Mouse (Mus musculus): Measurements from ENCODE around the gene Fam76b.
"Not testable (repeated sequence)": the region's sequence is repeated elsewhere in the genome, so short reads cannot be mapped to it uniquely, and the experiment has no call there.

Gene Fam76b

DNA sequence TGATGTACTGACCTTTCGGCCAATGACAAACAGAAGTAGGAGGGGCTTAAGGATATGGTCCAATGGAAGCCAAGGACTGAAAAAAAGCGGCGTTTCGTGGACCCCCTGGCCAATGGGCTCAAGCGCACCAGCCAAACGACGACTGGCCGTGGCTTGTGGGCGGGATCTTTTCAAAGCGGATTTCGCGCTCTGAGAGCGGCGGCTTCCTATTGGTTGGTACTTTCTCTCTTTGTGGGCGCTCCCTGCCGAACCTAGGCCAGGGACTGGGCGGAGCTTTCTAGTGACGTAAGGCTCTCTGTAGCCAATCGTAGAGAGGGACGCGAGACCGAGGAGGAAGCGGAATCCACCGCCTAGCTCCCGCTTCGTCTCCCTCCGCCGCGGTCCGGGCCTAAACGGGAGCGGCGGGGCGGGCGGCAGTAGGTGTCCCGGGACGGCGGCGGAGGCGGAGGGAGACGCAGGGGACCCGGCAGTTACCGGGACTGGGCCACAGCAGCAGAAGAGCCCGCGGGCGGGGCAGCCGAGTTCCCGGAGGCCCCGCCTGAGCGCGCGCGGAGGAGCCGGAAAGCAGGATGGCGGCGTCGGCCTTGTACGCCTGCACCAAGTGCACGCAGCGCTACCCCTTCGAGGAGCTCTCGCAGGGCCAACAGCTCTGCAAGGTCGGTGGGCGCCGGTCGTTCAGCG is at the start of gene Fam76b:
Fam76b (plus strand) TSS at position 311 of the 681 bp plus-strand sequence.
- DNase-seq (ENCODE audit: extremely low read depth, low read depth), result peak; percentile 100

DNA sequence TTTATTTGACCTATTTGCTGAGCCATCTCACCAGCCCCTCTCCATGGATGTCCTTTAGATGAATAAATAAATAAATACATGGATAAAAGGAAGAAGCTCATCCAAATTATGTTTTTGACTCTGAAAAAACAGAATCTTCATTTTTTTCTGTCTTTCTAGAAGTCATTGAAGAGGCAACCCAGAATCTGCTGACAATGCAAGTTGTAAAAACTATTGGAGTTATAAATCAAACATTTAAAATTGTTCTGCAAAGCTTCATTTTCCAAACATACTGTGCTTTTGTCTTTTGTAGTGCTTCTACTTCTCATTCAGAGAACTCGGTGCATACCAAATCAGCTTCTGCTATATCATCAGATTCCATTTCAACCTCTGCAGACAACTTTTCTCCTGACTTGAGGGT is 45.5 kb upstream of the Fam76b start:
- DNase-seq (ENCODE audit: extremely low read depth, low read depth), result no peak

DNA sequence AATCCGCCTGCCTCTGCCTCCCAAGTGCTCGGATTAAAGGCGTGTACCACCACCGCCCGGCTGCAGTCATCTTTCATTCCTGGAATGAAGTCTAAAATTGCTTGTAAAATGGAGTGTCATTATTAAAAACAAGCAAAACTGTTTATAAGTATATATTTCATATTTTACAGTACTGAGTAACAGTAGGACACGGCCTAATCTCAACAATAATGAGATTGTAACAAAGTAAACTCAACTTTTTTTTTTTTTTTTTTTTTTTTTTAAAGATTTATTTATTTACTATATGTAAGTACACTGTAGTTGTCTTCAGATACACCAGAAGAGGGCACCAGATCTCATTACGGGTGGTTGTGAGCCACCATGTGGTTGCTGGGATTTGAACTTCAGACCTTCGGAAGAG is 36.7 kb upstream of the Fam76b start:
- DNase-seq (ENCODE audit: extremely low read depth, low read depth), result not testable (repeated sequence)

DNA sequence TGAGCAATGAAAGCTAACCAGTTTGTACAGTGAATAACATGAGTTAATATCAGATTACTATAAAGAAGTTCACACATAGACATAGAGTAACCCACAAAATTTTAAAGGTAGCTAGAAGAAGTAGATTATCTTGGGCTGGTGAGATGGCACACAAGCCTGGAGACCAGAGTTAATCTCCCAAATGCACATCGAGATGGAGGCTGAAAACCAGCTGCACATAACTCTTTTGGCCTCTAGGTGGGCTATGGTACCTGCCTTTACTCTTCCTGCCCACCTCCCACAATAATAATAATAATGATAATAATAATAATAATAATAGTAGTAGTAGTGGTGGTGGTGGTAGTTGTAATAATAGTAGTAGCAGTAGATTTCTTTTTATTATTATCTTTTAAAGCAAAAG is 33.2 kb upstream of the Fam76b start:
- DNase-seq (ENCODE audit: extremely low read depth, low read depth), result no peak

DNA sequence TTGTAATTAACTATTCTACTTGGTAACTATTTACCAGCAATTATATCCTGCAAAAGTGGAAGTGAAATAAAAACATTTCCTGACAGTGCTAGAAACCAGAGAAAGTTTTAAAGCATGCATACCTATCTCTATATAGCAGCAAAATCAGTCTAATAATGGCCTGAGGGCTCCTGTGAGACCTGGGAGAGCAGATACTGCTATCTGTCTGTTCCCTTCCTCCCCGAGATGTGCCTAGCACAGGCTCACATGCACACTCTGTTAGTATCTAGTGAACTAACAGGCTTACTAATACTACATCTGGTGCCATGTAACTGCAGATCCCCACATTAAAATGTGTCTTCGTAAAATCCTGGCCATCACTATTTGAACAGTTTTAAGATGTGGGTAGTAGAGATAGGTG is 32.8 kb upstream of the Fam76b start:
- no peak for DNase-seq (ENCODE audit: extremely low read depth, low read depth)

DNA sequence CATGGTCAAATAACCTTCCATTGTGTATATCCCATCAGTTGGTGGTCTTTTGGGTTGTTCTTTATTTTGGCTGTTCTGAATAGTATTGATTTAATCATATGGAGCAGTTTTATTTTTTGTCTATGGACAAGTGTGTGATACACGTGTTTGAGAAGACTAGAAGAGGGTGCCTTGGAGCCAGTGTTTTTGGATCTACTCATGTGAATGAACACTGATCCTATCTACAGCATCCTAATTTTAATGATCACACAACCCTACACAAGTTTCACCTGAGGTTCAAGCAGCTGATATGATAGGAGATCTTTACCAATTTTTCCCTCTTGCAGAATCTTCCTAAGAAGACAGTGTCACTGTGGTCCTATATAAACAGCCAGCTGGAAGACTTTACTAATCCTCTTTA is 23.0 kb upstream of the Fam76b start:
- DNase-seq (ENCODE audit: extremely low read depth, low read depth), result no peak

DNA sequence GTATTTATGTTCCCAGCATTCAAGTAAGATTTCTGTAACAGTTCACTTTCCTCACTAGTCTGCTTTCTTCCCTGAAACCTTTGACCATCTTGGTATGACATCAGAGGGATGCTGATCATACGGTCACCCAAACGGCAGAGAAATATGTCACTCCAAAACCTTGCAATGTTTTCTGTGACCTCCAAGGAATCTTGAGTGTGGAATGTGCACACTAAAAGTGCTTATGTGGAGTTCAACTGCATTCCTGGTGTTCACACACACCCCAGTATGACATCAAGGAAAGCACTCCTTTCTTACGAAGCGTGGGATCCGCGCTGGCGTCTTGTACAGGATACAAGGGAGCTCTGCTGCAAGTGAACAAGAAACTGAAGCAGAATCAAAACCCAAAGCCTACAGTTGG is 20.7 kb upstream of the Fam76b start:
- DNase-seq (ENCODE audit: extremely low read depth, low read depth), result no peak

DNA sequence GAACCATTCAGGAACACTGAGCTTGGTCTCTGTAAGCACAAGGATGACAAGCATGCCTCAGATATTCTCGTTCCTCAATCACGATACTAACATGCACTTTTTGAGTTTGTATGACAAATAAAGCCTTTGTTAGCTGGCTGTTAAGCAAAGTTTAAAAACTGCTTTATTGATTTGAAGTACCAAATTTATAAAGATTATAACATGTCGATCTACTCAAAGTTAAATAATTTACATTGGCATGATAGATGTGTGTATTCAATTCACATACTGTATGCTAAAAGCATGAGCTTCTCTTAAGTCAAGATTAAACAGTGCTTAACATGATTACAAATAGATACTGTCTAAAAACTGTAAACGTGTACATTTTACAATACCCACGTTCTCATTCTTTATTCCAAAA is 19.9 kb upstream of the Fam76b start:
- no peak for DNase-seq (ENCODE audit: extremely low read depth, low read depth)

DNA sequence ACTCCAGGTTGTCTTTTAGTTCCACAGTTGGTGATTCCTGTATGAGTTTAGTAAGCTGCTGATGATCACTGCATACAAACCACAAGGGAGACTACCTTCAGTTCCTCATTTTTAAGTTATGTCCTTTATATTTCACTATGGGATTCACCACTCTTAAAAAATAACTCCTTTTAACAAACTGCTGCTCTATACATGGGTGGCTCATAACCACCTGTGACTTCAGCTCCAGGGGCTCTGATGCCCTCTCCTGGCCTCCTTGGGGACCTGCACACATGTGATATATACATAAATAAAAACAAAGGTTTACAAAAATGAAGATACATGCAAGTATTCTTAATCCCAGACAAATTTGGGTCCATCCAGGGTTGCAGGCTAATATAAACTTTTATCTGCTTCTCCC is 17.6 kb upstream of the Fam76b start:
- DNase-seq (ENCODE audit: extremely low read depth, low read depth), result peak; percentile 34

DNA sequence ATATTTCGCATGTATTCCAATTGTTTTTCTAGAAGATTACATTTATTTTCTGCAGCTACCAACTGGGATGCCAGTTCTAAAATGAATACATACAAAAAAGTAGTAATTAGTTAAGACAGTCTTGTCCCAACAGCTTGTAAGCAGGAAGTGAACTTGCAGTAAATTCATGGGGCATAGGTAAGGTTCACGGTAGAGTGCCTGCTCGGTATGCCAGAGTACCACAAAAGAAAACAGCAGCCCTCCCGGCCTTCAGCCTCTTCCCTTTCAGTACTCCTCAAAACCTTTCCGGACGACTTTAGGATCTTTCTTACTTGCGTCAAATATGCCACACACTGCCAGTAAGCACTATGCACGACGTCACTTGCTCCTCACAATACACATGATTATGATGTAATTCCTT is 9.1 kb upstream of the Fam76b start:
- no peak for DNase-seq (ENCODE audit: extremely low read depth, low read depth)

DNA sequence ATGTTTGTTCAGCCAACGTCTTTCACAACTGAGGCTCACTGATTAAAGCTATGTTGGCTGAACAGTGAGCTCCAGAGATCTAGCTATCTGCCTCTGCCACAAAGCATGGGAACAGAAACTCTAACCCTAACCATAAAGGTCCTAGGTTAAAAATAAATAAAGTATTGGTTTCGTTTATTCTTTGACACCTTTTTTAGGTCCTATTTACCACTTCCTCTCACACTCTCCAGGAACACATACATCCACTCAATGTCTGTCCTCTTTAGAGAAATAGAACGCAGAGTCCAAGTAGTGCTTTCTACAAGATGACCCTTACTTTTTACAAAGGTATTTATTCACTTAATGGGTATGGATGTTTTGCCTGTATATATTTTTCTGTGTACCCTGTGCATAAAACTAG is 6.7 kb upstream of the Fam76b start:
- DNase-seq (ENCODE audit: extremely low read depth, low read depth), result no peak

DNA sequence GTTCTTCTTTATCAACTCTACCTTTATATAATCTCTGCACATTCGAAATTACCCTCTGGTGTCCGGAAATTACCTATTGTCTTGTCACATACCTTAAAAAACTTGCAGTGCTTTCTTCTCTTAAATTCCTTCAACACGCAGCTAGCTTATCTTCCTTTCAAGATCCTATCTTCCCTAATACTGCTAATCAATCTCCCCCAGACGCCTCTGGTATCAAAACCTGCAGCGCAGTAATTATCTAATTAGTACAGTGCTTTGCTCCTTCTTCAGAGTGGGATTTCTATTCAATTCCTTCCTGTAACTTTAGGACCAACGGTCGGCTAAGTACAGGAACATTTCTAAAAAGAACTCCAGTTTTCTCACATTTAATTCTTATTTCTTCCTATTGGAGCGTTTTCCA is 1.6 kb upstream of the Fam76b start:
- no peak for DNase-seq (ENCODE audit: extremely low read depth, low read depth)

DNA sequence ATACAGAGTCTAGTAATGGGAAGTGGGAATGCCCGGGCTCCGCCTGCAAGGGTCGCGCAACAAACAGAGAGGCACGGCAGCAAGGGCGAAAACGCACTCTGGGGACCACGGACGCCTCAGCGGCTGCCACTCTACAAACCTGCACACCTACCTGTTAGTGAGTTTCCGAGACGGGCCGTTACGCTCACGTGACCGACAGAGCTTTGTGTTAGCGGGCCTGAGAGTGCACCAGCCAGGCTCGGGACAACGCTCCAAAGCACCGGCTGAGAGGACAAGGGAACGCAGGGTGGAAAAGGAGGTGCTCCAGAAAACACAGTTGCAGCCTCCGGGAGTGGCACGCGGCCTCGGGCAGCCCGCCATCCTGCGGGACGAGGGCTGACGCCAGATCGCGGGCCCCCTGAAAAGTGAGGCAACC is 1.1 kb upstream of the Fam76b start:
- DNase-seq (ENCODE audit: extremely low read depth, low read depth), result peak; percentile 23

DNA sequence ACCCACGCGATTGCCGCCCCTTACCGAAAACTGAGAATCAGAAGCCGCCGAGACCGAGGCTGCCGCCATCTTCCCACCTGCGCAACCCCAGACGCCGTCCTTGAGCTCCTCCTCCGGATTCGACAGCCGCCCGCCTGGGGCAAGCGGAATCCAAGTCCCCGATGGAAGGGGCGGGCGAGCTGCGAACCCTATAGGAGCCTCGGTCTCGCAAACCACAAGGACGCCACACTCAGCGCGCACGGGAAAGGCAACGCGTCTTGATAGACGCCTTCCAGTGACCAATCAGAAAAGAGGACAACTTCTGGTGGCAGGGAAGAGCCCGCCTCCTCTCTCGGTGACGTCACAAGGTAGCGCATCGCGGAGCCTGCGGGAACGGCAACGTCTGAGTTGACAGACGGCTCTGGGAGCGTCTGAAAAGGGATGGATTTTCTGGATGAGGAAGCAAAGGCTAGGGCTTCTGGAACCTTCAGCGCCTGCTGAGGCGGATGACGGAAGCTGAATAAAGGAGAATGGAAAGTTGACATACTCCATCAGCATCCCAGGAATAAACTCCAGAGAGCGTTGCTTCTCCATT is 597 bp upstream of the Fam76b start, which contains the start of gene Cep57:
Cep57 (minus strand) TSS at position 276 of the 574 bp plus-strand sequence.
- peak; percentile 99 for DNase-seq (ENCODE audit: extremely low read depth, low read depth)

DNA sequence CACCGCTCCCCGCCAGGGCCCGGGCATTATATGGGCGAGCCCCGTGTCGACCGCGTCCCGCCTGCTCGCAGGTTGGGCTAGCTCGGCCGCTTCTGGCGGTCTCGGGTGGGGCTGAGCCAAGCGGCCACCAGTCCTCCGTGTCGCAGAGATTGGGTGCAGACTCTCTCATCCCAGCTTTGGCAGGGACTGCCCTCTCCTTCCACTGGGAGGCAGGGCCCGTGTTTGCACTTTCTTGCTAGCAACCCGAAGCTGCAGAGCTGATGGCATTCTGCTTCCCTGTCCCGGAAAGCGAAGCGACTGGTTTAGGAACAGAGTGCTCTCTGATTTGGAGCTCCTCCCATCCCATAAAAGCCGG is 548 bp downstream of the Fam76b start:
- DNase-seq (ENCODE audit: extremely low read depth, low read depth), result peak; percentile 33

DNA sequence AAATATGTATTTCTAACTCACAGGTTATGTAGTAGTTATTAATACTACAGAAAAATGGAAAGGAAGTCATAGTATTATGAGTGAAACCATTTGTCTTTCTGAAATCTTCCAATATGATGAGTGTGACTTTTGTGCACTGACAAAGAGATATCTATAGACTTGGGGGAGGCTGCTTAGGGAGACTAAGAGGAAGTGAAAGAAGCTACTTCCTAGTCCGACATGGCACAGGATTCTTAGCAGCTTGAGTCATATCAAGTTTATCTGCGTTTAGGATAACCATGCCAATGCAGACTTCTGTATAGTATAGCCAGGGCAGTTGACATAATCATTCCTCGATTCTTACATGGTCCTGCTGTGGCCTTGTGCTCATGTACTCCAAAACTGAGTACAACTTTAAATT is 7.7 kb downstream of the Fam76b start:
- peak; percentile 61 for DNase-seq (ENCODE audit: extremely low read depth, low read depth)

DNA sequence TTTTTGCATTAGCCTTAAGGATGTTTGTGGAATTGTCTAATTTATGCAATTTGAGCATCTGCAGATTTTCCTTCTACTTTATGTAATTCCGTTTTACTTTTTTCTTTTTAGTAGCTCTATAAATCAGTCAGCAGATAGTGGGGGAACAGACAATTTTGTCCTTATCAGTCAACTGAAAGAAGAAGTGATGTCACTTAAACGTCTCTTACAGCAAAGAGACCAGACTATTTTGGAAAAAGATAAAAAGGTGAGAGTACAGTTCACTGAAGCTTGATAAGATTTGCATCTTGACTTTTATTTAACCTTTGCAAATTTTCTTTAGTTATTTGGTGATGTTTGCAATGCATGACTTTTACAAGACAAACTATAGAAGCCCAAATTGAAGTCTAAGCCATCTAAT is 9.2 kb downstream of the Fam76b start:
- DNase-seq (ENCODE audit: extremely low read depth, low read depth), result no peak

DNA sequence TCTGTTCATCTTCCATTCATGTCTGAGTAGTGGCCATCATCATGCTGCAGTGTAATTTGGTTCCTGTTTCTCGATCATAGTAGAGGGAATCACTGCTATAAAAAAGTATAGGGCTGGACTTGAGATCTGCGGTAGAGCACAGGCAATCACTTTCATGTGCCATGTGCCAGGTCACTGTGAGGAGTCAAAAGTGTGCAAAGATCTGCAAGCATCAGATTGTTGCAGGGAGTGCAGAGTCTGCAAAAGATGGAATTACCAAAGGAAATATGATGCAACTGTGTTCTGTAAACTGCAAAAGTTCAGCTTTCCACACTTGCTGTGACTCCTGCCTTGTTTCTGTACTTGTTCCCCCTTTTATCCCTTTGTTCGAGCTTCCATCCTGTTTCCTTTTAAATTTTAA is 20.1 kb downstream of the Fam76b start:
- DNase-seq (ENCODE audit: extremely low read depth, low read depth), result no peak

DNA sequence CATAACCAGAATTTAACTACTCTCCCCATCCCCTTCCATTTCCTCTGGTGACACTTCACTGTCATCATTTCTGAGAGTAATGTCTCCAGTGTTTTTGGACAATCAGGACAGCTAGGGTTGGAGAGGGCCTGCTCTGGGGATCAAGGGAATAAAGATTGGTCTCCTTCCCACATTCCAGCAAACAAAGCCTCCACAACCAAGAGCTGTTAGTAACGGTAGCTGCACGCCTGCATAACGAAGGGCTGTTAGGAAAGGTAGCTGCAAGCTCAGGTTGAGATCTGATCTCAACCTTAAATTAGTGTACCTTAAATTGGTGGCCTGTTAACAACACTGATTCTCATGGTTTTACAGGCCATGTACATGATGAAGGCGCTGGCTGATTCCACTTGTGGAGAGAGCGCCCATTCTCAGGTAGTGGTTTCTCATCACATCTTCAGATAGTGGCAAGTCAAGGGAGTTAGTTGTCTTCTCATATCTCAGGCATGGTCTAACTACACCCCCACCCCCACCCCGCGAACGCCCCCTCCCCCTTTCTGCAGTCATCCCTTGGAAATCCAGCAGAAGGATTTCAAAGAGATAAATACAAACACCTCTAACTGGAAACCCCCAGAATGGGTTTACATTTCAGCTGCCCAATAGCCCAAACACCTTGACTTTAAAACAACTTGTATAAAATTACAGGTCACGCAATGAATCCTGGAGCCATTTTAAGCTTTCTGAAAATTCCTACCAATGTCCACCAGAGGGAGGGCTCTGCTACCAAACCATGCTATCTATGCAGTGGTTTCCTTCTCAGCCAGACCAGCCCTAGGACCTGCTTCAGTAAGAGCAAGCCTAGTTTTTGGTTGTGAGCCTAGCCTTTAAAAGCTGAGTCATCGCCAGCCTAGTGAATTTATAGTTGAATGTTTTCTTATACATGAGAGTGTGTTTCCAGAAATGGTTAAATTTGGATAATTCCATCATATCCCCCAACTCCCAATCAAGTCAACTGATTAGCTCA is 21.3 kb downstream of the Fam76b start:
- DNase-seq (ENCODE audit: extremely low read depth, low read depth), result peak; percentile 46

DNA sequence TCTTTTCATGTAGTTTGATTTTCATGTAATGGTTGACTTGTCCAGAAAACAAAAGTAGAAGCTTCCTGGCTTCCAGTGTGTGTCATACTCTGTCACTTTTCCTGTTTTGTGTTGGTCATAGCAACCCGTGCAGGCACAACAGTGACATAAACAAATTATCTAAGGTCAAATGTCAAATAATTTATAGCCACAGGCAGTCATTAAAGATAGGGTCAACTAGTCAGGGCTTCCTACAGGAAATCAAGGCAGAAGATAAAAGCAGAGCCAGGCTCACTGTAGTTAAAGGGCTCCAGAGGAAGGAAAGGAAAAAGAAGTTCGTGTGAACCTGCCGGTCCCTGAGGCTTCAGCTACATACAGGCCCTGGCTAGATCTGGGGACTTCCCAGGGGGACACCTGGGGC is 26.4 kb downstream of the Fam76b start:
- DNase-seq (ENCODE audit: extremely low read depth, low read depth), result no peak

DNA sequence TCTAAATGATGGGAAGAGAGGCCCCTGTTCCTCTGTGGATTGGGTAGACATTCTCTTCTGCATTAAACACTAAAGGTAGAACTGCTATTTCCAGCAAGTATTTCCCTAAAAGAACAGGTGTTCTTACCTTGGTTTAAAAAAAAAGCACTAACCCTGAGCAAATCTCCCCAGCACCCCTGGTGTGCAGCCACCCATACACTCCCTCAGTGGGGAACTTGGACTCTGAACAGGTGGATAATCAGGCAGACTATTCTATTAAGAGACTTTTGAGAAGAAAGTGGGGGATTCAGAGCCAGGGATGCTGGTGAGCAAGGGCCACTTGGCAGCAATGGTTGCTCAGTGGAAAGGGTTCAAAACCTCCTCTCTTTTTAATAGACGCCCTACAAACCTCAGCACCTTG is 28.7 kb downstream of the Fam76b start:
- no peak for DNase-seq (ENCODE audit: extremely low read depth, low read depth)

DNA sequence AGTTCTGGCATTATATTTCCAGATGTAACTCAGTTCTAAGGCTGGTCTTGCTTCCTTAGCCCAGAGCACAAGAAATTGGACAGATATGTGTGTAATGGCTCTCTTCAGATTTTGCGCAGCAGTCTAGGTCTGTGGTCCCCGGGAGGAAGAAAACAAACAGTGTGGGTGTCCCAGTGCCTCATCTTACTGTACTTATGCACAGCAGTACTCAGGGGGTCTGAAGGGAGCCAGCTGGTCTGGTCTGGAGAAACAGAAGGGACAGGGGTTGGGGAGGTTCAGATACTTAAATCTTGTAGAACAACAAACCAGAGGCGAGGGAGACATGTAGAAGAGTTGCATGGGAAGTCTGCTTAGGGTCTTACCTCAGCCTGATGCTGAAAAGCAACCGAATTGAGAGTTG is 29.3 kb downstream of the Fam76b start:
- no peak for DNase-seq (ENCODE audit: extremely low read depth, low read depth)

All from MEL-GATA-1-ER (cell line).